Mouse (Mus musculus): ENCODE results near the gene Tcp11l1. TPM values are rescaled to one million over a fixed set of nuclear protein-coding genes. Genes with fewer than 3 reads are reported as not detected.

Tcp11l1 gene
- polyA plus RNA-seq, 1 experiment from 2014 or later = 52.5 TPM

DNA sequence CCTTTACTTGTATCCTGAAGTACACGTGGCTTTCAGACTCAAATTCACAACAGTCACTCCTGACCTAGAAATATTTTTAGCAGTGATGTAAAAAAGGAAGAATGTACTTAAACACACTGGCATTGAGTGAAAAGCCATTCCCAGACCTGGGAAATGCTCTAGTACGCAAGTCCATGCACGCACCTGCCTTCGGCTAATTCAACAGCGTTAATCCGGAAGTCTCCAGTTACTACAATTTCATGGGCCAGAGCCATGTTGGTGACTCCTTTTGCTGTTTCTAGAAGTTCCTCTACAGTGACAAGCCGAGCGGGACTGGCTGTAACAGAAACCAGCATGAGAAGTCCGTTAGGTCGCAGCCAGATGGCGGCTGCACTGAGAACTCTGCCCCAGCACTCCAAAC is 12.3 kb downstream of the Tcp11l1 start:
- 85% methylated on average over 11 of the region's 11 CpGs for WGBS
- no peaks in the 10 kb centered on the region for H3K4me1 ChIP-seq
- H3K36me3 ChIP-seq = peaks cover 3% of the 10 kb centered on the region; the same call in 1 of the 2 replicates
- no peak for DNase-seq (ENCODE audit: low spot score)
- H3K4me3 ChIP-seq = no peak overlapping the region
- H3K27me3 ChIP-seq (ENCODE audit: low read depth, poor library complexity, severe bottlenecking) = no peaks in the 10 kb centered on the region
- H3K27ac ChIP-seq = no peak overlapping the region
- H3K9me3 ChIP-seq (replicated peaks) = no peaks in the 10 kb centered on the region

GRCm38 (mm10) chr2:104692551-104692950 is 19.4 kb downstream of the Tcp11l1 start:
- no peaks in the 10 kb centered on the region for H3K4me1 ChIP-seq
- no peak overlapping the region for H3K4me3 ChIP-seq
- no peaks in the 10 kb centered on the region for H3K9me3 ChIP-seq (replicated peaks)
- H3K27me3 ChIP-seq (ENCODE audit: low read depth, poor library complexity, severe bottlenecking) = no peaks in the 10 kb centered on the region
- DNase-seq (ENCODE audit: low spot score) = no peak
- no peak overlapping the region for H3K27ac ChIP-seq
- no peaks in the 10 kb centered on the region for H3K36me3 ChIP-seq
- WGBS = 88% methylated on average over 2 of the region's 2 CpGs

DNA sequence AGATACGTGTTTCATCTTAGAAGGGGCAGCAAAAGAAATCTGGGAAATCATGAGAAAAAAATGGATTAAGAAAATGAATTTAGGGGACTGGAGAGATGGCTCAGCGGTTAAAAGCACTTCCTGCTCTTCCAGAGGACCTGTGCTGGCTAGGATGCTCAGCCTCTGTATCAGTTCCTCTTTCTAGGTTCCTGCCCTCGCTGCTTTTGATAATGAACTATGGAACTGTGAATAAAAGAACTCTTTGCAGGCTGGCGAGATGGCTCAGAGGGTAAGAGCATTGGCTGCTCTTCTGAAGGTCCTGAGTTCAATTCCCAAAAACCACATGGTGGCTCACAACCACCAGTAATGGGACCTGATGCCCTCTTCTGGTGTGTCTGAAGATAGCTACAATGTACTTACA is 21.2 kb downstream of the Tcp11l1 start:
- no peak for DNase-seq (ENCODE audit: low spot score)
- WGBS = 88% methylated on average over 4 of the region's 4 CpGs
- H3K27ac ChIP-seq = no peak overlapping the region

DNA sequence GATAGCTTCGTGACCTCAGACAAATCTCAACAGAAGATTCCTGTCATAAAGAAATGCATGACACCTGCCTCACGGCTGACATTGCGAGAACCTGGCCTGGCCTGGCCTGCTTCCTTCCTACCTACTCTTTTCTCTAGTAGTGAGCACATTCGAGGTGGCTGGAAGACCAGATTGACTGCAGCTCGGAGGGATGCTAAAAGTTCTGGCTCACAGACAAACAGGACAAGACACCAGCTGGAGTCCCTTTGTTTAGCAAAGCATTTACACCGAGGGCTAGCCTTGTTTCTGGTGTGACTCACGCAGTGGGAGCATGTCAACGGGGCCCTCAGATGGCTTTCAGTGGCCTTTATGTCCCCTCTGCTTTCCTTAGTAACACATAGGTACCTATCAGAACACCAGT is 23.2 kb downstream of the Tcp11l1 start:
- no peak for DNase-seq (ENCODE audit: low spot score)
- Histone ChIP-seq H3K36me3 (peaks cover 7% of the 10 kb centered on the region), H3K4me1 (no peaks in the 10 kb centered on the region), H3K27ac (no peak overlapping the region), H3K9me3 (replicated peaks) (no peaks in the 10 kb centered on the region), H3K27me3 (ENCODE audit: low read depth, poor library complexity, severe bottlenecking) (no peaks in the 10 kb centered on the region), H3K4me3 (no peak overlapping the region)
- 86% methylated on average over 8 of the region's 8 CpGs for WGBS

More for the DNA sequence above, 21.2 kb downstream of the Tcp11l1 start:
- no peaks in the 10 kb centered on the region for H3K4me1 ChIP-seq
- H3K9me3 ChIP-seq (replicated peaks) = no peaks in the 10 kb centered on the region
- no peaks in the 10 kb centered on the region for H3K27me3 ChIP-seq (ENCODE audit: low read depth, poor library complexity, severe bottlenecking)
- no peak overlapping the region for H3K4me3 ChIP-seq
- no peaks in the 10 kb centered on the region for H3K36me3 ChIP-seq

DNA sequence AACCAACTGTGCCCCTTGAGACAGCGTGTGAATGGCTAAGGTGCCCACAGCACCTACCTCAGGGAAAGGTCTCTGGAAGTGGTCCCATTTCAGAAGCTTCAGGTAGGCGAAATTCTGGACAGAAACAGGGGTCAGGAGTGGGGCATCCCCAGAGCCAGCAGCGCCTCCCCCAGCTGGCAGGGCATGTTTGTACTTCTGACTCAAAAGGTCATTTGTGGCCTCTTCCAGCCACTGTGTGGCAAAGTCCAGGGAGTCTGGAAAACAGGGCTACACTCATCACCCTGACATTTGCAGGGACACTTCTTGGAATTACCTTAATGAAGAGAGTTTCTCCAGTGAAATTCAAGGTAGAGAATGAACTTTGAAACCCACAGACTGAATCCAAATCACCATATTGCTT is 23.6 kb downstream of the Tcp11l1 start:
- H3K27ac ChIP-seq = no peak overlapping the region
- no peak for DNase-seq (ENCODE audit: low spot score)
- H3K27me3 ChIP-seq (ENCODE audit: low read depth, poor library complexity, severe bottlenecking) = no peaks in the 10 kb centered on the region
- H3K4me3 ChIP-seq = no peak overlapping the region
- no peaks in the 10 kb centered on the region for H3K4me1 ChIP-seq
- WGBS = 84% methylated on average over 3 of the region's 3 CpGs
- no peaks in the 10 kb centered on the region for H3K9me3 ChIP-seq (replicated peaks)
- H3K36me3 ChIP-seq = peaks cover 10% of the 10 kb centered on the region

- Histone ChIP-seq H3K4me3 (no peak overlapping the region), H3K36me3 (peaks cover 13% of the 10 kb centered on the region), H3K9me3 (replicated peaks) (no peaks in the 10 kb centered on the region), H3K4me1 (no peaks in the 10 kb centered on the region), H3K27ac (no peak overlapping the region), H3K27me3 (ENCODE audit: low read depth, poor library complexity, severe bottlenecking) (no peaks in the 10 kb centered on the region)
- DNase-seq (ENCODE audit: low spot score) = no peak
- 75% methylated on average over 3 of the region's 3 CpGs for WGBS
Measured at GRCm38 (mm10) chr2:104687261-104687660, 24.7 kb downstream of the Tcp11l1 start.

DNA sequence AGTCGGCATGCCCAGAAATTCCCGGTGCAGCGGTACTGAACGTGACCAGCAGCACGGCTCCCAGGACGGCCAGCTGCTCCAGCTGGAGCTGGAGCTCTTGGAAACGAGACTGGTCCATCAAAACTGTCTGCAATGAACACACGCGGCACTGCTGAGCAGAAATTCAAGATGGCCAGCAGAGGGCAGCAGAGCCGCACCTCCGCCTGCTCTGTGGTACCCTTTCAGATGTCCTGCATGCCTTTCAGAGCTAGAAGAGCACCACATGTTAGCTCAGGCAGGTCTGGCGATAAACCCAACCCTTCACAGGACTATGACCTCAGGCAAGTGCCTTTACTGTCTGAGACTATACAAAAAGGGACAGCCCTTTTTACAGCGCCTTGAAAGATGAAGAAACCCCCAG is 26.6 kb downstream of the Tcp11l1 start:
- Histone ChIP-seq H3K4me3 (no peak overlapping the region), H3K27ac (no peak overlapping the region), H3K27me3 (ENCODE audit: low read depth, poor library complexity, severe bottlenecking) (no peaks in the 10 kb centered on the region), H3K36me3 (peaks cover 18% of the 10 kb centered on the region), H3K9me3 (replicated peaks) (no peaks in the 10 kb centered on the region), H3K4me1 (no peaks in the 10 kb centered on the region)
- peak; percentile 91 for DNase-seq (ENCODE audit: low spot score)
- WGBS = 8% methylated on average over 13 of the region's 13 CpGs

DNA sequence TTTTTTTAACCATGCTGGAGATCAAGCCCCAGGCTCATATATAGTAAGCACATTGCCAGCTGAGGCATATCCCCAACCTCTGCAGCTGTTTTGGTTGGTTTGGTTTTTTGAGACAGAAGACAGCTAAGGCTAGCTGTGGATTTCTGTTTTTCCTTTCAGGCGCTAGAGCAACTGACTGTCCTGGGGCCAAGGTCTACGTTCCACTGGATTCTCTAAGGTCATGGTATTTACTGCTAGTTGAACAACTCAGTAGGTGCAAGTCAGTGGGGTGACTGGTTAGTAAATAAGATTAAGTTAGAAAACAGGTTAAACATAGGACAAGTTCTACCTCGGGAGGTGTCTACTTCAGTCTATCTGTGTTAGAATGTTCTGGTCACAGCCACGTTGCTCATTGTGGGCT is 27.2 kb downstream of the Tcp11l1 start:
- no peaks in the 10 kb centered on the region for H3K27me3 ChIP-seq (ENCODE audit: low read depth, poor library complexity, severe bottlenecking)
- H3K4me1 ChIP-seq = no peaks in the 10 kb centered on the region; the same call in 1 of the 2 replicates
- no peak overlapping the region for H3K4me3 ChIP-seq
- no peak overlapping the region for H3K27ac ChIP-seq
- no peaks in the 10 kb centered on the region for H3K9me3 ChIP-seq (replicated peaks)
- 90% methylated on average over 4 of the region's 4 CpGs for WGBS
- peaks cover 18% of the 10 kb centered on the region for H3K36me3 ChIP-seq
- no peak for DNase-seq (ENCODE audit: low spot score)

DNA sequence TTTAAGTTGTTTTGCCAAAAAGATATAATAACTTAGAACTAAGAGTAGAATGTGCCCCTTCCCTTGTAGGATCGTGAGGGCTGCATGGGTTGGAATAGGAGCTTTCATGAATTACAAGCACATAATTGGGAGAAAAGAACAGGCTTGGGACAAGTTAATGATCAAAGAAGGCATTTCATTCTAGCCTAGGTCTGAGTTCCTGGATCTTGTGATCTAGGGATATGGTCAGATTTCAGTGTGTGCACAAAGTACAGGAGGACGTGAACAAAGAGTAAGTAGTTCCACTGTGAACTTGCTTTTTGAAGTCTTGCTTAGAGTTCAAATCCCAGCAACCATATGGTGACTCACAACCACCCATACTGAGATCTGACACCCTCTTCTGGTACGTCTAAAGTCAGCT is 34.6 kb downstream of the Tcp11l1 start:
- Histone ChIP-seq H3K9me3 (replicated peaks) (no peaks in the 10 kb centered on the region), H3K36me3 (0 out of 2 replicates have a peak, but pooled peaks cover 5% of the 10 kb centered on the region), H3K27me3 (ENCODE audit: low read depth, poor library complexity, severe bottlenecking) (no peaks in the 10 kb centered on the region), H3K4me1 (peaks cover 7% of the 10 kb centered on the region), H3K4me3 (no peak overlapping the region), H3K27ac (no peak overlapping the region)
- 85% methylated on average over 3 of the region's 3 CpGs for WGBS
- DNase-seq (ENCODE audit: low spot score) = no peak

- Histone ChIP-seq H3K36me3 (peaks cover 8% of the 10 kb centered on the region; the same call in 1 of the 2 replicates), H3K27ac (no peak overlapping the region), H3K4me1 (peaks cover 4% of the 10 kb centered on the region; the same call in 1 of the 2 replicates), H3K27me3 (ENCODE audit: low read depth, poor library complexity, severe bottlenecking) (no peaks in the 10 kb centered on the region), H3K4me3 (no peak overlapping the region), H3K9me3 (replicated peaks) (no peaks in the 10 kb centered on the region)
- DNase-seq (ENCODE audit: low spot score) = no peak
Measured at GRCm38 (mm10) chr2:104671724-104672123, 40.2 kb downstream of the Tcp11l1 start.

GRCm38 (mm10) chr2:104669122-104669804 is 42.7 kb downstream of the Tcp11l1 start:
- Histone ChIP-seq H3K36me3 (peaks cover 30% of the 10 kb centered on the region), H3K9me3 (replicated peaks) (no peaks in the 10 kb centered on the region), H3K27ac (no peak overlapping the region), H3K27me3 (ENCODE audit: low read depth, poor library complexity, severe bottlenecking) (no peaks in the 10 kb centered on the region), H3K4me1 (peaks cover 4% of the 10 kb centered on the region; the same call in 1 of the 2 replicates), H3K4me3 (no peak overlapping the region)
- WGBS = 86% methylated on average over 6 of the region's 6 CpGs
- no peak for DNase-seq (ENCODE audit: low spot score)

GRCm38 (mm10) chr2:104663372-104664100 is 48.4 kb downstream of the Tcp11l1 start:
- no peaks in the 10 kb centered on the region for H3K27me3 ChIP-seq (ENCODE audit: low read depth, poor library complexity, severe bottlenecking)
- no peaks in the 10 kb centered on the region for H3K4me1 ChIP-seq
- WGBS = 92% methylated on average over 8 of the region's 8 CpGs
- no peaks in the 10 kb centered on the region for H3K9me3 ChIP-seq (replicated peaks)
- no peak overlapping the region for H3K4me3 ChIP-seq
- no peak for DNase-seq (ENCODE audit: low spot score)
- no peak overlapping the region for H3K27ac ChIP-seq
- H3K36me3 ChIP-seq = peaks cover 85% of the 10 kb centered on the region

- H3K27me3 ChIP-seq (ENCODE audit: low read depth, poor library complexity, severe bottlenecking) = no peaks in the 10 kb centered on the region
- no peak overlapping the region for H3K4me3 ChIP-seq
- H3K9me3 ChIP-seq (replicated peaks) = no peaks in the 10 kb centered on the region
- no peak overlapping the region for H3K27ac ChIP-seq
- peaks cover 95% of the 10 kb centered on the region for H3K36me3 ChIP-seq
- H3K4me1 ChIP-seq = no peaks in the 10 kb centered on the region
- no peak for DNase-seq (ENCODE audit: low spot score)
- WGBS = 94% methylated on average over 1 of the region's 1 CpGs
Measured at GRCm38 (mm10) chr2:104658659-104659058, 53.3 kb downstream of the Tcp11l1 start.
